Comparison of ENCODE assay signal across 8 mouse cellular contexts in the genomic region with DNA sequence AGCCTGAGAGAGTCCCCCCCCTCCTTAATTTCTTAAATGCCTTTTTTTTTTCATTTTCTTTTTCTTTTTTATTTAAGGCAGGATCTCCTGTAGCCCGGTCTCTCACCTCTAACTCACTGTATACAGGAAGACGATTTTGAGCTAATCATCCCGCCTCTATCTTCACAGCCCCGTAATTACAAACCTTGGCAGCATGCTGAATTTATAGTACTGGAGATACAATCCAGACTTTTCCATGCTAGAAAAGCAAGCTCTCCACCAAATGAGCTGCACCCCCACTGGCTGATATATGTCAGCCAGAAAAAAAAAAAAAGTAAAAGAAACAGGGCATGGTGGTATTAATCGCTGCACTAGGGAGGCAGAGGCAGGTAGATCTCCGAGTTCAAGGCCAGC. TPM values are rescaled to one million over a fixed set of nuclear protein-coding genes. Genes with fewer than 3 reads are reported as not detected.
DNase-seq lines count a peak whose midpoint lies in the region; ATAC-seq and TF ChIP-seq lines count a peak whose summit lies in the region.

No protein-coding gene starts in this region.

- intact Hi-C loops in heart, postnatal 14 days (cut with DNase I): no loop called here
- intact Hi-C loops in left cerebral cortex, postnatal 25 days (cut with DNase I): loop anchor here (2.0 to 5.0 kb wide), 3 partner anchors 50 to 541 kb away; no protein-coding TSS in a partner anchor

- no peak for ATAC-seq in heart, embryonic 12.5 days (ENCODE audit: insufficient number of reproducible peaks, low FRiP score)
- ATAC-seq in forebrain, embryonic 13.5 days: no peak
- no peak for ATAC-seq in liver, embryonic 12.5 days

- TF ChIP-seq EP300 in CH12.LX (IDR thresholded peaks at IDR 0.05; ENCODE audit: low read length): no peak

- no peaks in the 10 kb centered on the region for H3K9me3 ChIP-seq in heart, embryonic 12.5 days (replicated peaks)
- no peaks in the 10 kb centered on the region for H3K9me3 ChIP-seq in CH12.LX (replicated peaks; ENCODE audit: low read length)
- H3K9me3 ChIP-seq in forebrain, embryonic 13.5 days (replicated peaks): no peaks in the 10 kb centered on the region
- H3K9me3 ChIP-seq in liver, embryonic 12.5 days (replicated peaks): no peaks in the 10 kb centered on the region

- no peak overlapping the region for H3K27ac ChIP-seq in heart, embryonic 12.5 days (ENCODE audit: poor library complexity, severe bottlenecking)
- no peak overlapping the region for H3K27ac ChIP-seq in CH12.LX (ENCODE audit: insufficient read depth, low read depth)
- 0 out of 2 replicates have a peak overlapping the region, but pooled peaks have one; percentile 96 for H3K27ac ChIP-seq in forebrain, embryonic 13.5 days
- no peak overlapping the region for H3K27ac ChIP-seq in liver, embryonic 12.5 days

- H3K9ac ChIP-seq in heart, embryonic 12.5 days: no peak overlapping the region
- 0 out of 2 replicates have a peak overlapping the region, but pooled peaks have one; percentile 96 for H3K9ac ChIP-seq in CH12.LX (ENCODE audit: insufficient read depth, low read depth)
- no peak overlapping the region for H3K9ac ChIP-seq in forebrain, embryonic 13.5 days
- no peak overlapping the region for H3K9ac ChIP-seq in liver, embryonic 12.5 days

- no peak overlapping the region for H3K4me3 ChIP-seq in heart, embryonic 12.5 days
- H3K4me3 ChIP-seq in CH12.LX (replicated peaks in 1 of 3; ENCODE audit: low read depth in 2 of 3, low read length in 2 of 3, poor library complexity in 1 of 3): peak overlapping the region in 1 of 3 experiments; percentile 87
- peak overlapping the region; percentile 80 for H3K4me3 ChIP-seq in forebrain, embryonic 13.5 days
- H3K4me3 ChIP-seq in liver, embryonic 12.5 days: no peak overlapping the region

- H3K4me1 ChIP-seq in heart, embryonic 12.5 days (replicated peaks): peaks cover 18% of the 10 kb centered on the region
- peaks cover 0 to 32% of the 10 kb centered on the region in 2 experiments; a peak in 2 of 4 replicates for H3K4me1 ChIP-seq in CH12.LX (ENCODE audit: control insufficient read depth in 1 of 2, insufficient read depth in 2 of 2)
- H3K4me1 ChIP-seq in forebrain, embryonic 13.5 days: peaks cover 34% of the 10 kb centered on the region
- H3K4me1 ChIP-seq in liver, embryonic 12.5 days: peaks cover 27% of the 10 kb centered on the region

- no peak for DNase-seq in heart, postnatal 14 days
- no peak for DNase-seq in CH12.LX (ENCODE audit: extremely low read depth)
- no peak for DNase-seq in testis, postnatal 14 days (ENCODE audit: low spot score)
- DNase-seq in left cerebral cortex, postnatal 25 days (ENCODE audit: low spot score in 2 of 2): no peak
- no peak for DNase-seq in layer of hippocampus, postnatal 14 days (ENCODE audit: low spot score in 2 of 2)

- TF ChIP-seq RAD21 in CH12.LX (IDR thresholded peaks at IDR 0.05; ENCODE audit: low read depth, low read length): no peak

- WGBS in heart, embryonic 12.5 days: 63% methylated on average over 6 of the region's 6 CpGs
- WGBS in forebrain, embryonic 13.5 days: 54% methylated on average over 6 of the region's 6 CpGs
- WGBS in liver, embryonic 12.5 days (ENCODE audit: insufficient replicate concordance): 66% methylated on average over 6 of the region's 6 CpGs

- TF ChIP-seq POLR2A in CH12.LX (IDR thresholded peaks at IDR 0.05; ENCODE audit: low read depth, low read length): no peak

- no peak for TF ChIP-seq CTCF in CH12.LX (conservative IDR thresholded peaks at IDR 0.05 in 1 of 2, IDR thresholded peaks at IDR 0.05 in 1 of 2; ENCODE audit: low read depth in 2 of 2, low read length in 2 of 2)

- H3K36me3 ChIP-seq in heart, embryonic 12.5 days: peaks cover 9% of the 10 kb centered on the region
- H3K36me3 ChIP-seq in CH12.LX (replicated peaks in 1 of 2; ENCODE audit: control insufficient read depth in 1 of 2, insufficient read depth in 1 of 2, low read length in 1 of 2): peaks cover 3 to 17% of the 10 kb centered on the region in 2 experiments
- peaks cover 3% of the 10 kb centered on the region; the same call in 1 of the 2 replicates for H3K36me3 ChIP-seq in forebrain, embryonic 13.5 days (ENCODE audit: poor library complexity, severe bottlenecking)
- peaks cover 5% of the 10 kb centered on the region; the same call in 1 of the 2 replicates for H3K36me3 ChIP-seq in liver, embryonic 12.5 days

- dilution Hi-C loops in CH12.LX (cut with MboI; ENCODE audit: extremely low pct_ligation_motif_present, extremely low pct_unique_long_range_greater_than_20kb, low sequenced_read_pairs): no loop called here

- in situ Hi-C loops in CH12.LX (cut with MboI; ENCODE audit: low pct_ligation_motif_present, low pct_unique_long_range_greater_than_20kb, low sequenced_read_pairs): no loop called here

- H3K79me2 ChIP-seq in CH12.LX (replicated peaks; ENCODE audit: control insufficient read depth, extremely low read depth, insufficient read depth, poor library complexity, severe bottlenecking): peaks cover 23% of the 10 kb centered on the region

- no peaks in the 10 kb centered on the region for H3K27me3 ChIP-seq in heart, embryonic 12.5 days (replicated peaks)
- no peaks in the 10 kb centered on the region for H3K27me3 ChIP-seq in CH12.LX (replicated peaks)
- H3K27me3 ChIP-seq in forebrain, embryonic 13.5 days: no peaks in the 10 kb centered on the region
- H3K27me3 ChIP-seq in liver, embryonic 12.5 days (replicated peaks): peaks cover 13% of the 10 kb centered on the region

- peak overlapping the region; percentile 100 for H3K4me2 ChIP-seq in heart, embryonic 12.5 days
- H3K4me2 ChIP-seq in CH12.LX (ENCODE audit: insufficient read depth, low read depth, poor library complexity, severe bottlenecking): peak overlapping the region; percentile 77
- peak overlapping the region; percentile 94 for H3K4me2 ChIP-seq in forebrain, embryonic 13.5 days
- H3K4me2 ChIP-seq in liver, embryonic 12.5 days: peak overlapping the region; percentile 98

TF ChIP-seq in CH12.LX, 34 proteins besides CTCF, POLR2A, EP300 and RAD21:
- no peak for TF ChIP-seq ZC3H11A (IDR thresholded peaks at IDR 0.05; ENCODE audit: low read depth, low read length)
- 0 out of 2 replicates have a peak, but pooled peaks have one; percentile 6 for TF ChIP-seq ELF1 (IDR thresholded peaks at IDR 0.05; ENCODE audit: low read depth, low read length)
- TF ChIP-seq CHD1 (IDR thresholded peaks at IDR 0.05; ENCODE audit: low read depth, low read length): no peak
- no peak for TF ChIP-seq MYC (IDR thresholded peaks at IDR 0.05; ENCODE audit: low read depth, low read length)
- TF ChIP-seq ZNF384 (IDR thresholded peaks at IDR 0.05; ENCODE audit: low read depth, low read length): 0 out of 2 replicates have a peak, but pooled peaks have one; percentile 18
- TF ChIP-seq ETS1 (conservative IDR thresholded peaks at IDR 0.05; ENCODE audit: low read depth, low read length): no peak
- TF ChIP-seq PAX5 (IDR thresholded peaks at IDR 0.05; ENCODE audit: low read length): no peak
- TF ChIP-seq IRF4 (IDR thresholded peaks at IDR 0.05; ENCODE audit: low read depth, low read length): no peak

RNA-seq across cellular contexts. Expression of a gene that starts 1.3 kb away (rescaled TPM):
- polyA plus RNA-seq in heart, embryonic 12.5 days (2016; fragmentation: Nextera tagmentation; extraction: Ambion mirVana): 3.6 and 4.1 TPM in 2 replicates
- 10 to 100 TPM; 56.2 to 56.7 TPM for total RNA-seq in heart, postnatal 14 days (2021)
- total RNA-seq in CH12.LX (2012; rRNA removed): 21.7 and 23.6 TPM in 2 replicates
- total RNA-seq in CH12.LX (2014; rRNA removed): 16.2 and 16.6 TPM in 2 replicates
- 28.9 and 34.3 TPM in 2 replicates for polyA plus RNA-seq in CH12.LX (2012; ENCODE audit: insufficient read length, low read depth)
- polyA plus RNA-seq in forebrain, embryonic 13.5 days (2015; fragmentation: Nextera tagmentation; extraction: Ambion mirVana): 5.1 TPM in 2 replicates
- 1.0 and 1.7 TPM in 2 replicates for polyA plus RNA-seq in liver, embryonic 12.5 days (2016; fragmentation: Nextera tagmentation; extraction: Ambion mirVana)
- 100 to 1,000 TPM; 135 to 139 TPM for total RNA-seq in left cerebral cortex, postnatal 25 days (2021)
- total RNA-seq in layer of hippocampus, postnatal 14 days (2021): 10 to 100 TPM; 88.8 to 95.4 TPM
